In the genomic region with DNA sequence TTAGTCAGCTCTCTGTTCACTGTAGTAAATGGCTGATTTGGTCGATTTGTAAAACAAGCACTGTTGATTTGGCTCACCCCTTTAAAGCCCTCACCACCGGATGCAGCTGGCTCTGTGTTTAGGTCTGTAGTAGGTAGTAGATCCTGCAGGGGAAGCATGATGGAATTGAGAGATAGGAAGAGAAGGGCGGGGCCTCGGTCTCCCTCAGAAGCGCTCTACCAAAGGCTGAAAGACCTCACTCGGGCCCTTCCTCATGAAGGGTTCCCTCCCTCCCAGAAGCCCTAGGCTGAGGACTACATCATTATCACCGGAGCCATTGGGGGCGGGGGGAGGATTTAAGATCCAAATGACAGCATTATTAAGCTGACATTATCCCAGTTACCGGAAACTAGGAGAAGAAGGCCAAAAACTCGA, we compare ENCODE assay signal across 10 mouse cellular contexts. TPM values are rescaled to one million over a fixed set of nuclear protein-coding genes. Genes with fewer than 3 reads are reported as not detected.
DNase-seq lines count a peak whose midpoint lies in the region; ATAC-seq and TF ChIP-seq lines count a peak whose summit lies in the region.
"Had no signal": no experiment of that assay in that cellular context is flagged by ENCODE, and none has a peak within 500 bp of the region (broad histone marks: within the 10 kb centered on the region; RNA-seq: fewer than 3 reads in every experiment).

No protein-coding gene starts in this region.

- 77% methylated on average over 10 of the region's 10 CpGs for WGBS in forebrain, postnatal 0 days
- WGBS in hindbrain, embryonic 10.5 days, result 66% methylated on average over 10 of the region's 10 CpGs

- DNase-seq in CD4-positive helper T cell, adult 2 months (ENCODE audit: low read depth, low spot score), result peak; percentile 69
- DNase-seq in CD8-positive naive resting alpha-beta T cell, adult 2 months (ENCODE audit: low read depth in 2 of 2, low spot score in 2 of 2), result peak; percentile 13 to 36
- no peak for DNase-seq in forebrain, postnatal 0 days
- peak; percentile 48 to 63 for DNase-seq in lung, postnatal 4 days
- DNase-seq in neural tube, embryonic 10.5 days (ENCODE audit: extremely low spot score, low spot score), result no peak
- DNase-seq in left cerebral cortex, adult 11 months (ENCODE audit: low spot score), result no peak
- no peak for DNase-seq in hindbrain, embryonic 10.5 days (ENCODE audit: low spot score)
- DNase-seq: cerebellum, adult 11 months had no signal

- no peak overlapping the region for H3K4me3 ChIP-seq in forebrain, postnatal 0 days (ENCODE audit: low read depth, low read length)
- H3K4me3 ChIP-seq in hindbrain, embryonic 10.5 days, result no peak overlapping the region
- H3K4me3 ChIP-seq: limb, embryonic 15.5 days had no signal

- H3K4me1 ChIP-seq in forebrain, postnatal 0 days (ENCODE audit: insufficient read depth), result no peaks in the 10 kb centered on the region
- no peaks in the 10 kb centered on the region for H3K4me1 ChIP-seq in hindbrain, embryonic 10.5 days (replicated peaks)
- H3K4me1 ChIP-seq: limb, embryonic 15.5 days had no signal

- H3K9me3 ChIP-seq in forebrain, postnatal 0 days (ENCODE audit: low read length), result no peaks in the 10 kb centered on the region
- H3K9me3 ChIP-seq in hindbrain, embryonic 10.5 days, result 0 out of 2 replicates have a peak, but pooled peaks cover 2% of the 10 kb centered on the region
- H3K9me3 ChIP-seq: limb, embryonic 15.5 days had no signal

- no peaks in the 10 kb centered on the region for H3K36me3 ChIP-seq in forebrain, postnatal 0 days (ENCODE audit: insufficient read depth)
- H3K36me3 ChIP-seq in hindbrain, embryonic 10.5 days, result no peaks in the 10 kb centered on the region
- H3K36me3 ChIP-seq: limb, embryonic 15.5 days had no signal

- H3K9ac ChIP-seq in forebrain, postnatal 0 days, result no peak overlapping the region
- H3K9ac ChIP-seq: limb, embryonic 15.5 days had no signal

- TF ChIP-seq CTCF in forebrain, postnatal 0 days (IDR thresholded peaks at IDR 0.05; ENCODE audit: low read depth), result no peak

- no peak overlapping the region for H3K4me2 ChIP-seq in forebrain, postnatal 0 days (ENCODE audit: low read depth)
- H3K4me2 ChIP-seq: limb, embryonic 15.5 days had no signal

- H3K27ac ChIP-seq in forebrain, postnatal 0 days (ENCODE audit: low read depth, low read length), result no peak overlapping the region
- H3K27ac ChIP-seq in hindbrain, embryonic 10.5 days, result no peak overlapping the region
- H3K27ac ChIP-seq: limb, embryonic 15.5 days had no signal

- H3K27me3 ChIP-seq in forebrain, postnatal 0 days (ENCODE audit: insufficient read depth, low read length), result no peaks in the 10 kb centered on the region
- no peaks in the 10 kb centered on the region for H3K27me3 ChIP-seq in hindbrain, embryonic 10.5 days (ENCODE audit: insufficient read depth, poor library complexity, severe bottlenecking)
- H3K27me3 ChIP-seq: limb, embryonic 15.5 days had no signal

- peak; percentile 90 for ATAC-seq in forebrain, postnatal 0 days
- ATAC-seq: hindbrain, embryonic 16.5 days had no signal

RNA-seq across cellular contexts. Expression of a gene that starts 0.6 kb away (rescaled TPM):
- 4.2 and 8.5 TPM in 2 replicates for total RNA-seq in forebrain, postnatal 0 days (2014; rRNA removed)
- 3.1 and 5.0 TPM in 2 replicates for polyA plus RNA-seq in forebrain, postnatal 0 days (2015; fragmentation: Nextera tagmentation; extraction: Ambion mirVana)
- polyA plus RNA-seq in hindbrain, embryonic 10.5 days (2016; fragmentation: Nextera tagmentation; extraction: Ambion mirVana), result 0.08 and 0.30 TPM in 2 replicates

RNA-seq across cellular contexts. Expression of a gene that starts 45.8 kb away (rescaled TPM):
- total RNA-seq in forebrain, postnatal 0 days (2014; rRNA removed), result 75.6 and 87.0 TPM in 2 replicates
- 27.1 and 31.0 TPM in 2 replicates for polyA plus RNA-seq in forebrain, postnatal 0 days (2015; fragmentation: Nextera tagmentation; extraction: Ambion mirVana)
- 36.4 and 48.1 TPM in 2 replicates for polyA plus RNA-seq in hindbrain, embryonic 10.5 days (2016; fragmentation: Nextera tagmentation; extraction: Ambion mirVana)

Comparison
In these comparisons a context has a peak if more than half of its experiments do, and no peak if none do; other contexts are left out.
1. DNase-seq: peak in CD4-positive helper T cell, adult 2 months (single experiment), CD8-positive naive resting alpha-beta T cell, adult 2 months (2 of 2) and lung, postnatal 4 days (2 of 2); none in forebrain, postnatal 0 days (single experiment), neural tube, embryonic 10.5 days (single experiment), left cerebral cortex, adult 11 months (single experiment) and hindbrain, embryonic 10.5 days (single experiment).